Mouse (Mus musculus) liver, embryonic 11.5 days (tissue): ENCODE data around the gene Pigc. TPM values are rescaled to one million over a fixed set of nuclear protein-coding genes. Genes with fewer than 3 reads are reported as not detected.

Source experiments
- ATAC-seq: fragments of 200-750 bp; cut with Nextera tagmentation; replicated peaks from 2 replicates; pipeline ENCODE4 v1.8.0; 2017; ENCODE audit warnings: moderate number of reproducible peaks, mild to moderate bottlenecking, moderate TSS enrichment, moderate library complexity; ENCODE audit not compliant: low FRiP score
- DNase-seq: peaks from one replicate; pipeline ENCODE4 v3.0.0-alpha.2; 2017; ENCODE audit warnings: low spot score
- H3K27ac ChIP-seq: fragments of 300-500 bp; sonication (generic); 2 replicates; pipeline ENCODE4 v1.5.1; 2014; ENCODE audit warnings: mild to moderate bottlenecking, low read depth, low read length, control low read depth
- H3K27me3 ChIP-seq: fragments of 300-500 bp; sonication (generic); replicated peaks from 2 replicates; pipeline ENCODE4 v1.6.1; 2014; ENCODE audit warnings: low read length, mixed read lengths; ENCODE audit not compliant: control insufficient read depth, insufficient read depth
- H3K36me3 ChIP-seq: fragments of 300-500 bp; sonication (generic); 2 replicates; pipeline ENCODE4 v1.6.1; 2014; ENCODE audit warnings: mild to moderate bottlenecking, low read length, moderate library complexity, mixed read lengths; ENCODE audit not compliant: control insufficient read depth, insufficient read depth
- H3K4me1 ChIP-seq: fragments of 300-500 bp; sonication (generic); replicated peaks from 2 replicates; pipeline ENCODE4 v1.6.1; 2014; ENCODE audit warnings: low read length, mixed read lengths; ENCODE audit not compliant: control insufficient read depth, insufficient read depth
- H3K4me2 ChIP-seq: fragments of 300-500 bp; sonication (generic); 2 replicates; pipeline ENCODE4 v1.6.1; 2014; ENCODE audit warnings: mild to moderate bottlenecking, control low read depth, moderate library complexity
- H3K4me3 ChIP-seq: fragments of 300-500 bp; sonication (generic); 2 replicates; pipeline ENCODE4 v1.5.1; 2014; ENCODE audit warnings: low read depth, low read length, control low read depth
- H3K9ac ChIP-seq: fragments of 300-500 bp; sonication (generic); 2 replicates; pipeline ENCODE4 v1.6.1; 2014; ENCODE audit warnings: low read depth, low read length, control low read depth
- H3K9me3 ChIP-seq: fragments of 300-500 bp; sonication (generic); 2 replicates; pipeline ENCODE4 v1.6.1; 2016; ENCODE audit warnings: low read length, inconsistent platforms, mixed read lengths; ENCODE audit not compliant: control insufficient read depth
- WGBS: fragments of 180-500 bp; shearing (Covaris S2); extraction: QIAGEN DNeasy Blood & Tissue Kit; methylation state at CpG from one replicate; pipeline ENCODE4 v1.1.7; 2014; 5-methylcytosine and 5-hydroxymethylcytosine counted together
- polyA plus RNA-seq: library from polyadenylated mRNA; unstranded; fragments of >200 nt; fragmentation: Nextera tagmentation; extraction: Ambion mirVana; gene quantifications from 2 replicates; pipeline ENCODE4 v1.2.1, GENCODE M21; 2014

The Pigc gene
- polyA plus RNA-seq, 1 experiment from 2014 or later = 25.0 TPM

DNA sequence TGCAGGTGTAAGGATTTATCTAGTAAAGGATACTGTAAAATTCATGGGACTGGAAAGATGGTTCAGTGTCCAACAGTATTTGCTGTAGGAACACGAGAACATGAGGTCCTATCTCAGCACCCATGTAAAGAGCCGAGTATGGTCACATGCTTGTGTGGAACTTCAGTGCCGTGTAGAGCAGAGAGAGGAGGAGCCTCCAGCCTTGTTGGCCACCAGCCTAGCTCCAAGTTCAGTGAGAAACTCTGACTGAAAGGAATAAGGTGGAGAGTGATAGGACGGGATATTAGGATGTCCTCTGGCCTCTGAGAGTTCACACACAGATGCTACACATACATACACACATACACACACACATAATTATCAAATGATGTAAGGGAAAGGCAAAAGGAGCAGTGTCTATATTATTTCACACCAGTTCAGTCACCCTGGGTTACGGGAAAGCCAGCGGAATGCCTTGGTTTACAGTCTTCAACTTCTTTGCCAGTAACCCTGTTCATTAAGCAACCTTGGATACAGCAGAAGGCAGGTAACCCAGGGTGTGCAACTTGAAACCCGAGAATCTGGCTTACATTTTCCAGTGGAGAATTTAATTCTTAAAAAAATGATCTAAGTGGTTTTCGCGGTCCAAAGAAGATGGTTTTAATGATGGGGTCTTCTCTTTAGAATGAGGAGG lies 11.8 kb downstream of the Pigc start:
- H3K4me3 ChIP-seq = no peak overlapping the region
- peaks cover 7% of the 10 kb centered on the region for H3K4me1 ChIP-seq
- no peak overlapping the region for H3K4me2 ChIP-seq
- no peak overlapping the region for H3K9ac ChIP-seq
- WGBS = 79% methylated on average over 9 of the region's 9 CpGs
- no peaks in the 10 kb centered on the region for H3K36me3 ChIP-seq
- ATAC-seq (no peak), DNase-seq (no peak)
- no peaks in the 10 kb centered on the region for H3K27me3 ChIP-seq
- no peaks in the 10 kb centered on the region for H3K9me3 ChIP-seq
- H3K27ac ChIP-seq = no peak overlapping the region

DNA sequence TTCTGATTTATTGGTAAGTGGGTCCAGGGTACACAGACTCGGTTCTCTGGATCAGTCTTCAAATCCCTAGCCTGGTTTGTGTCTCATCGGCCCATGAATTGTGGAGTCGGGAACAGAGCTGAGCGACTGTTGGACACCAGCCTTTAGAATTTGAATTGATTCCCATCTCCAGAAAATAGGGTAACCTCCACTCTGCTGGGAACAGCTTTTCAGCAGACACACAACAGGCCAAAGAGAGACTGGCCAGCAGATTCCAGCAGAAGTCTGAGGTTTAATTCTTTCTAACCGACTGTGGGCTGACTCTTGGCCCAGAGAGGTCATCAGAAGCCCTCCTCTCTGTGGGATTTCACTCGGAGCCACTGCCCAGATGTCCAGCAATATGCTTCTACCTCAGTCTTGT lies 14.5 kb downstream of the Pigc start:
- H3K36me3 ChIP-seq = no peaks in the 10 kb centered on the region
- H3K4me1 ChIP-seq = 0 out of 2 replicates have a peak, but pooled peaks cover 2% of the 10 kb centered on the region
- DNase-seq (no peak), ATAC-seq (no peak)
- no peak overlapping the region for H3K4me2 ChIP-seq
- WGBS = 74% methylated on average over 6 of the region's 6 CpGs
- H3K27me3 ChIP-seq = no peaks in the 10 kb centered on the region
- no peak overlapping the region for H3K27ac ChIP-seq
- H3K4me3 ChIP-seq = no peak overlapping the region
- H3K9ac ChIP-seq = no peak overlapping the region
- no peaks in the 10 kb centered on the region for H3K9me3 ChIP-seq

DNA sequence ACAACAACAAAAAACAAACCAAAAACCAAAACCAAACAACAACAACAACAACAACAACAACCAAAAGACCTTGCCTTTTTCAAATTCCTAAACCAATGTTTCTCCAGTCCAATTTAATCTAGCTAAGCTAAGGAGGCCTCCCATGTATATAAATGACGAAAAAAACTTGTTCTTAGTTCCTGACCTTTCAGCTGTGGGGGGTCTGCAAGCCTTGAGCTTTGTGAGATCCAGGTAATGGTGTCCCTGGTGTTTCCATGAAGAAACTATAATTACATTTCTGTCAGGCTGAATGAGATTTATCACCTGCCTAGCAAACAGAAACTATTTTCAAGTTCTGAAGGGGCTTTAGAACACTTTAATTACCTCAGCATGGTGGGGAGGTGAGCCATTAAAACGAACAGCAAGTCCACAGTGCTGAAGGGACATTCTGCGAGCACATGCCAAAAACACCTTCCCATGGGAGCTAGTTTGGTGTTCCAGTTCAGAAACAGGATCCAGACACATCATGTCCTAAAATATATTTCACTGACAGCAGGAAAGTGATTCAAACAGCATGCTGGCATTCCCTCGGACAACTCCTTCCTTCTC lies 15.1 kb downstream of the Pigc start:
- no peaks in the 10 kb centered on the region for H3K27me3 ChIP-seq
- DNase-seq (no peak), ATAC-seq (no peak)
- H3K4me1 ChIP-seq = 0 out of 2 replicates have a peak, but pooled peaks cover 2% of the 10 kb centered on the region
- H3K9ac ChIP-seq = no peak overlapping the region
- no peak overlapping the region for H3K4me2 ChIP-seq
- 64% methylated on average over 4 of the region's 4 CpGs for WGBS
- H3K4me3 ChIP-seq = no peak overlapping the region
- H3K36me3 ChIP-seq = no peaks in the 10 kb centered on the region
- no peaks in the 10 kb centered on the region for H3K9me3 ChIP-seq
- no peak overlapping the region for H3K27ac ChIP-seq

DNA sequence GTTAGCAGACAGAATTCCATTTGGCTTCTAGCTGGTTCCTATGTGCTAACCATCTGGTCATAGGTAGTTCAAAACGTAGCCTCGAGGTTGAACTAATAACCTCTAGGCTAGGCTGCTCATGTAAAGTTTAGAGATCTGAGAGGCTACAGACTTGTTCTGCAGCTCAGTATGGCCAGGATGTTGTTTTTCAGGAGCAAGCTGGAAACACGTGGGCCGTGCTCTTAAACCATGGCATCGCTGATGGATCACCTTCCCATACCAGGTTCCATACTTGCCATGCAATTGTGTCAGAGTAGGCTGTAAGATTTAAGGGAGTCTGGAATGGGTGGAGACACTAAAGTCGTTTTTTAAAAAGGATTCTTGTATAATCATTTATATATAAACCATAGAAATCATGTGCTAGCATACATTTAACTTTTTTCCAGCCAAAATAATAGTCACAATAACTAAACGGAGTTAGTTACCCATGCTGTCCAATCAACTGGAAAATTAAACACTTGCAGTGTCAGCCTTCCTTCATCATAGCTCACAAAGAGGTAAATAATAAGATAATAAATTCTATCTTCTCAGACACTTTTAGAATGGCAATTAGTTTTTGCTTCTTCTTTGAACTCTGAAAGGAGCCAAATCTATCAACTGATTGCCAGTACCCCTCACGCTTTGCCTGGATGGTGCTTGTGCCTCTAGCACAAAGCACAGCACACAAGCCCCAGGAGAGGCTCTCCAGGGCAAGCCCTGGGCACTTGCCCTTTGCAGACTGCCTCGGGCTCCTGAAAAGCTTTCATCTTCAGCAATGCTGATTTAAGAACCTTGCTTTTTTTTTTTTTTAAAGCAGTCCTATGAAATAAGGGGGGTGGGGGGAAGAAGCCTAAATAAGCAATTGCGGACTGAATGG lies 21.9 kb downstream of the Pigc start:
- Histone ChIP-seq H3K9me3 (no peaks in the 10 kb centered on the region), H3K27ac (no peak overlapping the region), H3K27me3 (no peaks in the 10 kb centered on the region), H3K4me2 (no peak overlapping the region), H3K4me1 (no peaks in the 10 kb centered on the region), H3K36me3 (no peaks in the 10 kb centered on the region), H3K9ac (no peak overlapping the region), H3K4me3 (no peak overlapping the region)
- WGBS = 75% methylated on average over 10 of the region's 10 CpGs
- ATAC-seq = no peak
- DNase-seq = no peak

DNA sequence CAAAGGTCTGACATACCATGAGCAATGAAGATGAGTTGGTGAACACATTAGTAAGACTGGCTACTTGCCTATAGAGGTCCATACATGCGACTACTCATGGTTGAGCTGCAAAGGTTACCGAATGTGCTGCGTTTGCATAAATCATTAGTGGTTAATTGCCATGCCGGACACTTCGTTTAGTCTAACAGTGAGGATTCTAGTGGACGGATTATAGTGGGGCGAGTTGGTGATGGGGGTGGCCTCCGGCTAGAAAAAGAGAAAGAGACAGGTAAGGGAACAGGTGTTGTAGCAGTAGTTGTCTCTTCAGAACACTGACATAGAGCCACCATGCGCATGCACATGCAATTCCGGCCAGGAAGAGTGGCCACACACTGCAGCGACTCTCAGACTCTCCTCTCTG lies 22.9 kb downstream of the Pigc start:
- WGBS = 91% methylated on average over 11 of the region's 11 CpGs
- no peak overlapping the region for H3K9ac ChIP-seq
- 0 out of 2 replicates have a peak, but pooled peaks cover 1% of the 10 kb centered on the region for H3K4me1 ChIP-seq
- no peaks in the 10 kb centered on the region for H3K27me3 ChIP-seq
- H3K4me3 ChIP-seq = no peak overlapping the region
- H3K9me3 ChIP-seq = no peaks in the 10 kb centered on the region
- H3K4me2 ChIP-seq = no peak overlapping the region
- no peak overlapping the region for H3K27ac ChIP-seq
- H3K36me3 ChIP-seq = no peaks in the 10 kb centered on the region
- no peak for ATAC-seq
- DNase-seq = no peak

DNA sequence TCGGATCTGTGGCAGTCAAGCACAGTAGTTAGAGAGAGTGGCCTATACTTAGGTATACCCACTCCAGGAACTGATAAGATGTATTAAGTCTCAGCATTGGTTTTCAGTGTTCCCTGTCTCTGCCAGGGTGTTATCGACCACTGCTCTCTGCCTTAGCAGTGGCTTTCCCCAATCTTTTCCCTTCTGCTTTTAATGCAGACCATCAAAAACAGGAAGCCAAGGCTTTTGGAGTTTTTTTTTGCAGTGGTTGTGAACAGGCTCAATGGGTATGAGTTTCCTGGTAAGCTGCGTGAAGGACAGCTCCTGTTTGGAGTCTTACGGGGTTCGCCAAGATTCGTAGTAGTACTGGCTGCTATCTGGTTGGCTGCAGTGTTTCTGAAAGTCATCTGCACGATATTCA lies 23.4 kb downstream of the Pigc start:
- no peak for DNase-seq
- WGBS = 72% methylated on average over 7 of the region's 7 CpGs

DNA sequence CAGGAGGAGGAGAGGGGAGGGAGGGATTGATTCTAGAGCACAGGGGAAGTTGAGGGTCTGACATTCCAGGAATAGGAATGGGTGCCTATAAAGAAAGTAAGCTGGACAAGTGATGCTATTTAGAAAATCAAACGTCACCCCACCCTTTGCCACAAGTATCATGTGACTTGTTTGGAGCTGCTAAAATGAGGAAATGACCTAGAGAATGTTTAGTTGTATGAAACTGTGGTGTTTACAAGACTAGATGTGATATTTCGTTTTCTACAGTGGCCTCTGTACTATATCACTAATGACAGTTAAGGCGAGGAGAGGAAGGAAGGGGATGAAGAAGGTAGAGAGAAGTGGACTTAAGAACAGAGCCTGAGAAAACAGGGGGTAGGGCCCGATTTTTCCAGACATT lies 29.8 kb downstream of the Pigc start:
- H3K27ac ChIP-seq = no peak overlapping the region
- no peak overlapping the region for H3K4me2 ChIP-seq
- no peak overlapping the region for H3K4me3 ChIP-seq
- H3K9me3 ChIP-seq = no peaks in the 10 kb centered on the region
- H3K27me3 ChIP-seq = no peaks in the 10 kb centered on the region
- DNase-seq (no peak), ATAC-seq (no peak)
- 46% methylated on average over 4 of the region's 4 CpGs for WGBS
- no peaks in the 10 kb centered on the region for H3K36me3 ChIP-seq
- 0 out of 2 replicates have a peak, but pooled peaks cover 3% of the 10 kb centered on the region for H3K4me1 ChIP-seq
- no peak overlapping the region for H3K9ac ChIP-seq

More for the DNA sequence above, 23.4 kb downstream of the Pigc start:
- no peaks in the 10 kb centered on the region for H3K27me3 ChIP-seq
- H3K36me3 ChIP-seq = no peaks in the 10 kb centered on the region
- H3K4me1 ChIP-seq = 0 out of 2 replicates have a peak, but pooled peaks cover 3% of the 10 kb centered on the region
- H3K4me2 ChIP-seq = no peak overlapping the region
- H3K4me3 ChIP-seq = no peak overlapping the region
- H3K9ac ChIP-seq = no peak overlapping the region
- H3K27ac ChIP-seq = no peak overlapping the region
- no peak for ATAC-seq
- H3K9me3 ChIP-seq = no peaks in the 10 kb centered on the region

DNA sequence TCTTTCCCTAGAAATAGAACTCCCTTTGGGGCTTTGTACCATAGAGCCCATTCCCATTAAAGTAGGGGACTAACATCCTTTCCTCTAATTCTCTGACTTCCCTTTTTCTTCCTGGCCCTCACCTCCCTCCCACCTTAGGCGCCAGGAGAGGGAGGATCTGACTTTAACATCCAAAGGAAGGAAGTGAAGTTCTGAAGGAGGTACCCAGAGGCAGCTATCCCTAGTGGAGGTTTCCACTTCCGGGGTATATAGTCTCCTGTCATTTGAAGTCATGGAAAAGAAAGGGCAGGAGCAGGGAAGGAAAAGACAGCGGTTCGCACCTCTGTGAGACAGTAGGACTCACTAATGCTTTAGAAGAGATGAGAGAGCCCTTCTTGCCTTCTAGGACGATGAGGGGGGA lies 30.4 kb downstream of the Pigc start:
- no peaks in the 10 kb centered on the region for H3K36me3 ChIP-seq
- H3K27me3 ChIP-seq = no peaks in the 10 kb centered on the region
- H3K4me3 ChIP-seq = no peak overlapping the region
- ATAC-seq (no peak), DNase-seq (no peak)
- H3K9ac ChIP-seq = no peak overlapping the region
- H3K4me2 ChIP-seq = no peak overlapping the region
- WGBS = 37% methylated on average over 5 of the region's 5 CpGs
- H3K27ac ChIP-seq = 0 out of 2 replicates have a peak overlapping the region, but pooled peaks have one; percentile 8
- H3K9me3 ChIP-seq = no peaks in the 10 kb centered on the region
- H3K4me1 ChIP-seq = peaks cover 3% of the 10 kb centered on the region; the same call in 1 of the 2 replicates
